Mouse (Mus musculus): ENCODE results near the gene Krtap9-1.
"Not testable (repeated sequence)": the region's sequence is repeated elsewhere in the genome, so short reads cannot be mapped to it uniquely, and the experiment has no call there.

Krtap9-1 gene

GRCm38 (mm10) chr11:99873089-99873488, at the start of gene Krtap9-1:
Gene Krtap9-1 (plus strand): TSS chr11:99873389.
- DNase-seq, result not testable (repeated sequence)

- no peak for DNase-seq
These were observed 35.2 kb upstream of the Krtap9-1 start, which contains the start of gene 2300003K06Rik for GRCm38 (mm10) chr11:99837966-99838365. Gene 2300003K06Rik (minus strand): TSS chr11:99838066.

GRCm38 (mm10) chr11:99842185-99842584, 31.0 kb upstream of the Krtap9-1 start:
- no peak for DNase-seq

- no peak for DNase-seq
These were observed 26.4 kb upstream of the Krtap9-1 start for GRCm38 (mm10) chr11:99846746-99847145.

- no peak for DNase-seq
These were observed 21.7 kb upstream of the Krtap9-1 start, which contains the start of gene Krtap4-16 for GRCm38 (mm10) chr11:99851508-99851907. Gene Krtap4-16 (minus strand): TSS chr11:99851608.

GRCm38 (mm10) chr11:99854121-99854520, 19.1 kb upstream of the Krtap9-1 start:
- no peak for DNase-seq

GRCm38 (mm10) chr11:99857617-99858016, 15.6 kb upstream of the Krtap9-1 start, which contains the start of gene Gm11568:
Gene Gm11568 (plus strand): TSS chr11:99857917.
- no peak for DNase-seq

- no peak for DNase-seq
These were observed 14.4 kb upstream of the Krtap9-1 start for GRCm38 (mm10) chr11:99858761-99859160.

- not testable (repeated sequence) for DNase-seq
These were observed 9.0 kb upstream of the Krtap9-1 start, which contains the start of gene Gm11559 for GRCm38 (mm10) chr11:99864176-99864575. Gene Gm11559 (plus strand): TSS chr11:99864476.

- not testable (repeated sequence) for DNase-seq
These were observed 5.7 kb downstream of the Krtap9-1 start, which contains the start of gene Gm11567 for GRCm38 (mm10) chr11:99878887-99879286. Gene Gm11567 (plus strand): TSS chr11:99879187.

GRCm38 (mm10) chr11:99907620-99908019, 34.4 kb downstream of the Krtap9-1 start, which contains the start of gene Krtap31-1:
Gene Krtap31-1 (plus strand): TSS chr11:99907920.
- DNase-seq, result no peak

GRCm38 (mm10) chr11:99914451-99914850, 41.3 kb downstream of the Krtap9-1 start, which contains the start of gene Gm11565:
Gene Gm11565 (plus strand): TSS chr11:99914751.
- DNase-seq, result no peak

Data from cerebellum, adult 18-20 months (tissue).